Mouse (Mus musculus) Muller cell, postnatal 12 days (primary cell): ENCODE measurements at regions not wholly inside any gene's neighbourhood (a gene's known extent, or its start where the extent isn't known, plus 50 kb on each side); places are given as distances from the start of the nearest gene placed in this dataset.
"Not testable (repeated sequence)": the region's sequence is repeated elsewhere in the genome, so short reads cannot be mapped to it uniquely, and the experiment has no call there.

Experiments
- DNase-seq: peaks from one replicate; pipeline ENCODE4 v3.0.0-alpha.2; 2015; ENCODE audit errors: inconsistent ontology term

DNA sequence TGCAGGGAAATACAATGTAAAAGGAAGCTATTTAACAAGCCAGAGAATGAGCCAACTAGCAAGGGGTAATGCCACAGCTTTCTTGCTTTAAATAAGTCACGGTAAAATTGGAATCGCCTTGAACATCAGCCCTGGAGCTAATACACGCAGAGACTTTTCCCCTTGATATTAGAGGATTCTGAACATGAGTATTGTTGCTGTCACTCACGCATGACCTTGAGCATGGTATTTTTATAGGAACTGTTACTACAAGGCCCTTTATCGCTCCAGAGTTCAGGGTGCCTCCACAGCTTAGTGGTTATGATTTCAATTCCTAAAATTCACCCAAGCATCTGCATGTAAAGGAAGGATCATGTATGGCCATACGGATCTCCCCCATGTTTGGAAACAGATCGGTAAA is 161.7 kb downstream of the Vegfc start:
- not testable (repeated sequence) for DNase-seq

DNA sequence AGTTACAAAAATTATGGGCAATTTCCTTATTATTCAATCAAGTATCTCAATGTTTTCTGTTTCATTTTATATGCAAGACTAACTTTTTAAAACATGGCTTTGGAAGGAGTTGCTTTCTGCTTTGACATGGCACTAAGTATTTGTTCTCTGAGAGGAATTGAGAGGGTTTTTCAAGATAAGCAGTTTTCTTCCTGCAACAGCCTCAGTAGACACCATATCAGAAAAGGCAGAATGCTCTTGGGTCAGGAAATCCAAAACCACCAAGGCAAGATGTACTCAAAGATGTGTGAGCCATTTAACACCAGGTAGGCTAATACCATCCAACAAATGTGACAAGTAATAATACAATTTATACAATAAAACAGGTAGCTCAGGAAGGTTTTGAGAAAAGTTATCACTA is 178.0 kb downstream of the Vegfc start:
- DNase-seq: no peak

DNA sequence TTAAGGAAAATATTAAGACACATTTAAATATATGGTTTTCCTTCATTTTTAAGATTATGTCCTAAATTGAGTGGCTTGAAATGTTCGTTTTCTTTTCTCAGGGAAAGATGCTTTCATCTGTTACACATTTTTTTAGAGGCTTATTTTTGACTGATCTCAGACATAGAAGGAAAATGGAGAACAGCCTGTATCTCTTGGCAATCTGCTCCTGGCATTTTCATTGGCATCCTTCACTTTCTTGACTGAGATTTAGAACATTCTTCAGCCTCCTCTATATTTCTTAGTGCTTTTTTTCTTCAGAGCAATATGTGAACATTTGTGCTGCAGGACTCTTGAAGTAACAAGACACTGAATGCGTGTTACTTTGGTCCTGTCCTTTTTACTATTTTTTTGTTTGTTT is 192.7 kb downstream of the Vegfc start:
- no peak for DNase-seq

DNA sequence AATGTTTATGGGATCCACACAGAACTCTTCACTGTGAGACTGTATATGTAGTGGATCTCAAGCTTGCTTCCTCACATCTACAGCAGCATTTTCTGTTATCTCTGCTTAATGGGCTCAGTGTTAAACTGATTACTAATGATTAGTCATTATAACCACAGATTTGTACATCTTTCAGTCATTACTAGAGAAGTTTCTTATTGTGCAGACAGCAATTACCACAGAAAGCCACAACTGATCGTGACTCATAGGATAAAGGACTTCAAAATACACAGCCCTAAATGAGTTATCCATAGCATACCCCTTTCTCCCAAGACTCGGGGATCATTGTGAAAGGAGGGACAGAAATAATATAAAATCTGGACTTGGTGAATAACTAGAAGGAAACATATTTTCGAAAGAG is 195.7 kb downstream of the Vegfc start:
- peak; percentile 87 for DNase-seq

DNA sequence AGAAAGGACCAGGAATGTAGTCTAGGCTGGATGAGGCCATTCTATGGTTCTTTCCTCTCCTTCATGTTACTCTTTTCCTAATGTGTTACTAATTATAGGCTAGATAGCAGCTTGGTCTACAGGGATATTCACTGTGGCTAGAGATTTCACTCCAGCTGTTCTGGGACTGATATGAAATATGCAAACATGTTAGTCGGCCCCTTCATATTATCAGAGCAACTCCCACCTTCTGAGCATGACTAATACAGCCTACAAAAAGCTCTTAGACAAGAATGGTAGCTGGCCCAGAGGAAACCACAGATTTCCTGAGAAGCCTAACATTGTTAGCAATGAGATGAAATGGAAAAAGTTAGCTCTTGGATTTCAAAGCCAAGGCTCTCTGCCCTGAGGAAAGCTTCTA is 198.1 kb downstream of the Vegfc start:
- DNase-seq: peak; percentile 75
